ENCODE assay signal across 29 mouse cellular contexts in genomic region chr15:102975034-102975433, GRCm38 (mm10). TPM values are rescaled to one million over a fixed set of nuclear protein-coding genes. Genes with fewer than 3 reads are reported as not detected.
DNase-seq lines count a peak whose midpoint lies in the region; ATAC-seq and TF ChIP-seq lines count a peak whose summit lies in the region.
"Had no signal": no experiment of that assay in that cellular context is flagged by ENCODE, and none has a peak within 500 bp of the region (broad histone marks: within the 10 kb centered on the region; RNA-seq: fewer than 3 reads in every experiment).

No protein-coding gene starts in this region.

- 7% methylated on average over 7 of the region's 7 CpGs for WGBS in intestine, embryonic 14.5 days
- WGBS in intestine, embryonic 16.5 days, result 7% methylated on average over 7 of the region's 7 CpGs
- 18% methylated on average over 7 of the region's 7 CpGs for WGBS in kidney, postnatal 0 days
- 10% methylated on average over 7 of the region's 7 CpGs for WGBS in limb, embryonic 13.5 days
- 2% methylated on average over 7 of the region's 7 CpGs for WGBS in neural tube, embryonic 12.5 days

- H3K27me3 ChIP-seq in intestine, embryonic 14.5 days (replicated peaks; ENCODE audit: control insufficient read depth, insufficient read depth, low read length), result peaks cover 100% of the 10 kb centered on the region
- peaks cover 90% of the 10 kb centered on the region for H3K27me3 ChIP-seq in intestine, embryonic 16.5 days (replicated peaks; ENCODE audit: control insufficient read depth, insufficient read depth, low read length)
- no peaks in the 10 kb centered on the region for H3K27me3 ChIP-seq in kidney, postnatal 0 days (ENCODE audit: insufficient read depth, low read length)
- peaks cover 100% of the 10 kb centered on the region for H3K27me3 ChIP-seq in limb, embryonic 13.5 days
- peaks cover 59% of the 10 kb centered on the region for H3K27me3 ChIP-seq in neural tube, embryonic 12.5 days (replicated peaks)

- H3K4me3 ChIP-seq in intestine, embryonic 14.5 days (ENCODE audit: low read depth, low read length), result 0 out of 2 replicates have a peak overlapping the region, but pooled peaks have one; percentile 12
- H3K4me3 ChIP-seq in intestine, embryonic 16.5 days (ENCODE audit: low read length), result no peak overlapping the region
- H3K4me3 ChIP-seq in kidney, postnatal 0 days (replicated peaks; ENCODE audit: low read depth, low read length), result peak overlapping the region; percentile 51
- H3K4me3 ChIP-seq in limb, embryonic 13.5 days, result peak overlapping the region; percentile 38
- peak overlapping the region; percentile 92 for H3K4me3 ChIP-seq in neural tube, embryonic 12.5 days
- H3K4me3 ChIP-seq: embryonic facial prominence, embryonic 10.5 days; forebrain, embryonic 10.5 days; heart, embryonic 13.5 days; hindbrain, embryonic 12.5 days had no signal

- no peak overlapping the region for H3K27ac ChIP-seq in intestine, embryonic 14.5 days (ENCODE audit: low read depth)
- H3K27ac ChIP-seq in intestine, embryonic 16.5 days (ENCODE audit: low read length), result no peak overlapping the region
- H3K27ac ChIP-seq in kidney, postnatal 0 days, result peak overlapping the region; percentile 91
- no peak overlapping the region for H3K27ac ChIP-seq in limb, embryonic 13.5 days
- H3K27ac ChIP-seq in neural tube, embryonic 12.5 days, result peak overlapping the region; percentile 53; the same call in 1 of the 2 replicates
- H3K27ac ChIP-seq: embryonic facial prominence, embryonic 10.5 days; forebrain, embryonic 10.5 days; heart, embryonic 13.5 days; hindbrain, embryonic 12.5 days had no signal

- 0 out of 2 replicates have a peak overlapping the region, but pooled peaks have one; percentile 4 for H3K4me2 ChIP-seq in intestine, embryonic 14.5 days (ENCODE audit: low read length)
- H3K4me2 ChIP-seq in intestine, embryonic 16.5 days (ENCODE audit: low read depth, low read length), result no peak overlapping the region
- H3K4me2 ChIP-seq in kidney, postnatal 0 days (ENCODE audit: low read length), result peak overlapping the region; percentile 90
- H3K4me2 ChIP-seq in limb, embryonic 13.5 days (replicated peaks), result peak overlapping the region; percentile 59
- peak overlapping the region; percentile 86 for H3K4me2 ChIP-seq in neural tube, embryonic 12.5 days (replicated peaks)
- H3K4me2 ChIP-seq: heart, embryonic 13.5 days; hindbrain, embryonic 12.5 days; liver, embryonic 11.5 days; midbrain, embryonic 11.5 days had no signal

- no peaks in the 10 kb centered on the region for H3K36me3 ChIP-seq in intestine, embryonic 14.5 days (ENCODE audit: control insufficient read depth, insufficient read depth, low read length)
- H3K36me3 ChIP-seq in intestine, embryonic 16.5 days (ENCODE audit: control insufficient read depth, insufficient read depth, low read length), result no peaks in the 10 kb centered on the region
- no peaks in the 10 kb centered on the region for H3K36me3 ChIP-seq in kidney, postnatal 0 days (ENCODE audit: insufficient read depth, low read length)
- no peaks in the 10 kb centered on the region for H3K36me3 ChIP-seq in limb, embryonic 13.5 days
- no peaks in the 10 kb centered on the region for H3K36me3 ChIP-seq in neural tube, embryonic 12.5 days
- H3K36me3 ChIP-seq: embryonic facial prominence, embryonic 10.5 days; forebrain, embryonic 10.5 days; heart, embryonic 13.5 days; hindbrain, embryonic 12.5 days had no signal

- no peak for TF ChIP-seq CTCF in kidney, postnatal 0 days (IDR thresholded peaks at IDR 0.05; ENCODE audit: low read depth)

- H3K9ac ChIP-seq in intestine, embryonic 14.5 days (ENCODE audit: low read length), result no peak overlapping the region
- no peak overlapping the region for H3K9ac ChIP-seq in intestine, embryonic 16.5 days (ENCODE audit: low read depth, low read length)
- peak overlapping the region; percentile 83 for H3K9ac ChIP-seq in kidney, postnatal 0 days (ENCODE audit: low read depth, low read length)
- no peak overlapping the region for H3K9ac ChIP-seq in limb, embryonic 13.5 days
- H3K9ac ChIP-seq in neural tube, embryonic 12.5 days, result peak overlapping the region; percentile 100
- H3K9ac ChIP-seq: heart, embryonic 13.5 days; hindbrain, embryonic 12.5 days; liver, postnatal 0 days had no signal

- no peaks in the 10 kb centered on the region for H3K4me1 ChIP-seq in intestine, embryonic 14.5 days (replicated peaks; ENCODE audit: control insufficient read depth, insufficient read depth, low read length)
- peaks cover 5% of the 10 kb centered on the region; the same call in 1 of the 2 replicates for H3K4me1 ChIP-seq in intestine, embryonic 16.5 days (ENCODE audit: control insufficient read depth, insufficient read depth, low read length)
- H3K4me1 ChIP-seq in kidney, postnatal 0 days (replicated peaks; ENCODE audit: insufficient read depth, low read length), result peaks cover 25% of the 10 kb centered on the region
- peaks cover 21% of the 10 kb centered on the region for H3K4me1 ChIP-seq in limb, embryonic 13.5 days
- H3K4me1 ChIP-seq in neural tube, embryonic 12.5 days, result peaks cover 8% of the 10 kb centered on the region
- H3K4me1 ChIP-seq: embryonic facial prominence, embryonic 10.5 days; forebrain, embryonic 10.5 days; hindbrain, embryonic 12.5 days had no signal

- no peak for DNase-seq in intestine, embryonic 14.5 days (ENCODE audit: low spot score)
- DNase-seq in kidney, postnatal 0 days (ENCODE audit: low spot score), result no peak
- no peak for DNase-seq in yolk sac, embryonic 10.5 days (ENCODE audit: low spot score)
- DNase-seq in right cerebral cortex, postnatal 10 days (ENCODE audit: low spot score in 2 of 2), result no peak
- DNase-seq: adrenal gland, postnatal 25 days; cerebellum, adult 9-11 months; gastrocnemius, postnatal 25 days; heart, adult 18-20 months; heart, postnatal 14 days; liver, postnatal 0 days had no signal

- H3K9me3 ChIP-seq in intestine, embryonic 14.5 days (ENCODE audit: control insufficient read depth, low read length), result no peaks in the 10 kb centered on the region
- H3K9me3 ChIP-seq in intestine, embryonic 16.5 days (ENCODE audit: control insufficient read depth, low read length), result no peaks in the 10 kb centered on the region
- H3K9me3 ChIP-seq in kidney, postnatal 0 days (replicated peaks; ENCODE audit: low read length), result no peaks in the 10 kb centered on the region
- no peaks in the 10 kb centered on the region for H3K9me3 ChIP-seq in limb, embryonic 13.5 days
- H3K9me3 ChIP-seq in neural tube, embryonic 12.5 days, result no peaks in the 10 kb centered on the region
- H3K9me3 ChIP-seq: embryonic facial prominence, embryonic 10.5 days; forebrain, embryonic 10.5 days; heart, embryonic 13.5 days; hindbrain, embryonic 12.5 days had no signal

- ATAC-seq in intestine, embryonic 14.5 days (replicated peaks; ENCODE audit: low FRiP score, low TSS enrichment, low read depth), result no peak
- no peak for ATAC-seq in intestine, embryonic 16.5 days
- no peak for ATAC-seq in kidney, postnatal 0 days (replicated peaks; ENCODE audit: low FRiP score, low read depth)
- ATAC-seq in limb, embryonic 13.5 days (ENCODE audit: low FRiP score, low read depth), result no peak
- no peak for ATAC-seq in neural tube, embryonic 12.5 days (ENCODE audit: low FRiP score, low read depth)
- no peak for ATAC-seq in megakaryocyte, adult 5-6 weeks (ENCODE audit: poor library complexity, severe bottlenecking)
- ATAC-seq: forebrain, embryonic 16.5 days; liver, postnatal 0 days; lung, postnatal 0 days had no signal

RNA-seq across cellular contexts. Expression of gene Hoxc9, which starts 1.2 kb away (rescaled TPM):
- 1.7 and 1.9 TPM in 2 replicates for polyA plus RNA-seq in intestine, embryonic 14.5 days (2014; fragmentation: Nextera tagmentation; extraction: Ambion mirVana)
- 0.49 and 0.76 TPM in 2 replicates for polyA plus RNA-seq in intestine, embryonic 16.5 days (2015; fragmentation: Nextera tagmentation; extraction: Ambion mirVana)
- 11.0 and 12.4 TPM in 2 replicates for polyA plus RNA-seq in kidney, postnatal 0 days (2015; fragmentation: Nextera tagmentation; extraction: Ambion mirVana)
- 1.7 and 2.1 TPM in 2 replicates for polyA plus RNA-seq in limb, embryonic 13.5 days (2015; fragmentation: Nextera tagmentation; extraction: Ambion mirVana)
- 45.2 and 47.4 TPM in 2 replicates for polyA plus RNA-seq in neural tube, embryonic 12.5 days (2016; fragmentation: Nextera tagmentation; extraction: Ambion mirVana)
- total RNA-seq in megakaryocyte, adult 5-6 weeks (2015), result not detected in 2 replicates
- total RNA-seq in megakaryocyte, adult 5-6 weeks (2017), result not detected in 2 replicates
- total RNA-seq: common myeloid progenitor, adult 5-6 weeks; heart, adult 18-20 months; heart, postnatal 14 days; left cerebral cortex, postnatal 14 days; neutrophil, adult 5-6 weeks had no signal
- polyA plus RNA-seq: brain, embryonic 14.5 days; embryonic facial prominence, embryonic 10.5 days; forebrain, embryonic 10.5 days; forebrain, embryonic 16.5 days; heart, embryonic 13.5 days; hindbrain, embryonic 12.5 days; liver, postnatal 0 days; lung, postnatal 0 days; midbrain, embryonic 11.5 days; stomach, embryonic 16.5 days; thymus, postnatal 0 days had no signal

RNA-seq across cellular contexts. Expression of gene Hoxc5, which starts 7.8 kb away (rescaled TPM):
- 12.2 and 14.1 TPM in 2 replicates for polyA plus RNA-seq in intestine, embryonic 14.5 days (2014; fragmentation: Nextera tagmentation; extraction: Ambion mirVana)
- polyA plus RNA-seq in intestine, embryonic 16.5 days (2015; fragmentation: Nextera tagmentation; extraction: Ambion mirVana), result 6.8 and 7.2 TPM in 2 replicates
- polyA plus RNA-seq in kidney, postnatal 0 days (2015; fragmentation: Nextera tagmentation; extraction: Ambion mirVana), result 2.7 and 3.9 TPM in 2 replicates
- polyA plus RNA-seq in limb, embryonic 13.5 days (2015; fragmentation: Nextera tagmentation; extraction: Ambion mirVana), result 5.2 and 6.7 TPM in 2 replicates
- 32.1 and 35.5 TPM in 2 replicates for polyA plus RNA-seq in neural tube, embryonic 12.5 days (2016; fragmentation: Nextera tagmentation; extraction: Ambion mirVana)
- not detected in 2 replicates for total RNA-seq in megakaryocyte, adult 5-6 weeks (2015)
- not detected in 2 replicates for total RNA-seq in megakaryocyte, adult 5-6 weeks (2017)
- total RNA-seq: common myeloid progenitor, adult 5-6 weeks; heart, postnatal 14 days; left cerebral cortex, postnatal 14 days; neutrophil, adult 5-6 weeks had no signal
- polyA plus RNA-seq: forebrain, embryonic 10.5 days; forebrain, embryonic 16.5 days; liver, postnatal 0 days; lung, postnatal 0 days; midbrain, embryonic 11.5 days had no signal

RNA-seq across cellular contexts. Expression of gene Hoxc10, which starts 8.4 kb away (rescaled TPM):
- 2.6 and 3.1 TPM in 2 replicates for polyA plus RNA-seq in intestine, embryonic 14.5 days (2014; fragmentation: Nextera tagmentation; extraction: Ambion mirVana)
- polyA plus RNA-seq in intestine, embryonic 16.5 days (2015; fragmentation: Nextera tagmentation; extraction: Ambion mirVana), result 1.1 and 1.3 TPM in 2 replicates
- polyA plus RNA-seq in kidney, postnatal 0 days (2015; fragmentation: Nextera tagmentation; extraction: Ambion mirVana), result 30.6 and 34.1 TPM in 2 replicates
- polyA plus RNA-seq in limb, embryonic 13.5 days (2015; fragmentation: Nextera tagmentation; extraction: Ambion mirVana), result 11.0 and 11.3 TPM in 2 replicates
- polyA plus RNA-seq in neural tube, embryonic 12.5 days (2016; fragmentation: Nextera tagmentation; extraction: Ambion mirVana), result 62.1 and 77.3 TPM in 2 replicates
- total RNA-seq in megakaryocyte, adult 5-6 weeks (2015), result not detected in 2 replicates
- total RNA-seq in megakaryocyte, adult 5-6 weeks (2017), result not detected in 2 replicates
- total RNA-seq: common myeloid progenitor, adult 5-6 weeks; heart, adult 18-20 months; heart, postnatal 14 days; left cerebral cortex, postnatal 14 days; neutrophil, adult 5-6 weeks had no signal
- polyA plus RNA-seq: brain, embryonic 14.5 days; embryonic facial prominence, embryonic 10.5 days; forebrain, embryonic 10.5 days; forebrain, embryonic 16.5 days; heart, embryonic 13.5 days; hindbrain, embryonic 12.5 days; liver, postnatal 0 days; lung, postnatal 0 days; midbrain, embryonic 11.5 days; small intestine, adult 2 months; thymus, postnatal 0 days had no signal

RNA-seq across cellular contexts. Expression of gene Hoxc8, which starts 15.4 kb away (rescaled TPM):
- 9.5 and 11.9 TPM in 2 replicates for polyA plus RNA-seq in intestine, embryonic 14.5 days (2014; fragmentation: Nextera tagmentation; extraction: Ambion mirVana)
- polyA plus RNA-seq in intestine, embryonic 16.5 days (2015; fragmentation: Nextera tagmentation; extraction: Ambion mirVana), result 4.5 and 4.9 TPM in 2 replicates
- polyA plus RNA-seq in kidney, postnatal 0 days (2015; fragmentation: Nextera tagmentation; extraction: Ambion mirVana), result 5.8 TPM in 2 replicates
- 2.7 and 3.0 TPM in 2 replicates for polyA plus RNA-seq in limb, embryonic 13.5 days (2015; fragmentation: Nextera tagmentation; extraction: Ambion mirVana)
- 44.5 and 65.6 TPM in 2 replicates for polyA plus RNA-seq in neural tube, embryonic 12.5 days (2016; fragmentation: Nextera tagmentation; extraction: Ambion mirVana)
- not detected in 2 replicates for total RNA-seq in megakaryocyte, adult 5-6 weeks (2015)
- total RNA-seq in megakaryocyte, adult 5-6 weeks (2017), result not detected in 2 replicates
- total RNA-seq: common myeloid progenitor, adult 5-6 weeks; heart, adult 18-20 months; heart, postnatal 14 days; left cerebral cortex, postnatal 14 days; neutrophil, adult 5-6 weeks had no signal
- polyA plus RNA-seq: brain, embryonic 14.5 days; embryonic facial prominence, embryonic 10.5 days; forebrain, embryonic 10.5 days; forebrain, embryonic 16.5 days; heart, embryonic 13.5 days; hindbrain, embryonic 12.5 days; liver, postnatal 0 days; lung, postnatal 0 days; midbrain, embryonic 11.5 days; thymus, postnatal 0 days had no signal

RNA-seq across cellular contexts. Expression of gene Hoxc11, which starts 20.8 kb away (rescaled TPM):
- polyA plus RNA-seq in intestine, embryonic 14.5 days (2014; fragmentation: Nextera tagmentation; extraction: Ambion mirVana), result 0.11 TPM in 2 replicates
- 0.06 TPM in 1 of 2 replicates, not detected in the other for polyA plus RNA-seq in intestine, embryonic 16.5 days (2015; fragmentation: Nextera tagmentation; extraction: Ambion mirVana)
- polyA plus RNA-seq in kidney, postnatal 0 days (2015; fragmentation: Nextera tagmentation; extraction: Ambion mirVana), result 1.5 and 1.8 TPM in 2 replicates
- polyA plus RNA-seq in limb, embryonic 13.5 days (2015; fragmentation: Nextera tagmentation; extraction: Ambion mirVana), result 2.1 and 2.6 TPM in 2 replicates
- 4.3 and 5.7 TPM in 2 replicates for polyA plus RNA-seq in neural tube, embryonic 12.5 days (2016; fragmentation: Nextera tagmentation; extraction: Ambion mirVana)
- total RNA-seq in megakaryocyte, adult 5-6 weeks (2015), result not detected in 2 replicates
- total RNA-seq in megakaryocyte, adult 5-6 weeks (2017), result not detected in 2 replicates
- total RNA-seq: adrenal gland, postnatal 25 days; common myeloid progenitor, adult 5-6 weeks; heart, adult 18-20 months; heart, postnatal 14 days; left cerebral cortex, postnatal 14 days; neutrophil, adult 5-6 weeks had no signal
- polyA plus RNA-seq: brain, embryonic 14.5 days; embryonic facial prominence, embryonic 10.5 days; forebrain, embryonic 10.5 days; forebrain, embryonic 16.5 days; heart, embryonic 13.5 days; hindbrain, embryonic 12.5 days; liver, embryonic 11.5 days; liver, postnatal 0 days; lung, postnatal 0 days; midbrain, embryonic 11.5 days; small intestine, adult 2 months; stomach, embryonic 16.5 days had no signal

Comparison
In these comparisons a context has a peak if more than half of its experiments do, and no peak if none do; other contexts are left out.
1. H3K27ac ChIP-seq: peak in kidney, postnatal 0 days (single experiment) and neural tube, embryonic 12.5 days (single experiment); none in intestine, embryonic 14.5 days (single experiment), intestine, embryonic 16.5 days (single experiment) and limb, embryonic 13.5 days (single experiment).
2. H3K9ac ChIP-seq: peak in kidney, postnatal 0 days (single experiment) and neural tube, embryonic 12.5 days (single experiment); none in intestine, embryonic 14.5 days (single experiment), intestine, embryonic 16.5 days (single experiment) and limb, embryonic 13.5 days (single experiment).